Mouse (Mus musculus): ENCODE data around the gene Golm1. TPM values are rescaled to one million over a fixed set of nuclear protein-coding genes. Genes with fewer than 3 reads are reported as not detected.

Gene Golm1
- polyA plus RNA-seq, 1 experiment from 2014 or later, result 179 TPM

- WGBS, result 18% methylated on average over 11 of the region's 11 CpGs
- Histone ChIP-seq H3K4me3 (ENCODE audit: low read depth, low read length) (no peak overlapping the region), H3K4me1 (ENCODE audit: control insufficient read depth, insufficient read depth, low read length) (peaks cover 13% of the 10 kb centered on the region), H3K9ac (ENCODE audit: low read length) (no peak overlapping the region), H3K4me2 (no peak overlapping the region), H3K27ac (ENCODE audit: low read depth, low read length) (peak overlapping the region; percentile 20; the same call in 1 of the 2 replicates), H3K36me3 (ENCODE audit: control insufficient read depth, insufficient read depth, low read length) (peaks cover 34% of the 10 kb centered on the region), H3K27me3 (ENCODE audit: control insufficient read depth, insufficient read depth, low read length) (no peaks in the 10 kb centered on the region), H3K9me3 (ENCODE audit: control insufficient read depth, low read length) (no peaks in the 10 kb centered on the region)
- peak; percentile 65 for ATAC-seq (ENCODE audit: low FRiP score)
- peak; percentile 90 for DNase-seq (ENCODE audit: low spot score, missing footprints)
Measured at GRCm38 (mm10) chr13:59646674-59647244, 28.9 kb downstream of the Golm1 start.

GRCm38 (mm10) chr13:59645491-59645890, 30.1 kb downstream of the Golm1 start:
- Histone ChIP-seq H3K36me3 (ENCODE audit: control insufficient read depth, insufficient read depth, low read length) (peaks cover 34% of the 10 kb centered on the region), H3K9ac (ENCODE audit: low read length) (no peak overlapping the region), H3K27ac (ENCODE audit: low read depth, low read length) (no peak overlapping the region), H3K4me3 (ENCODE audit: low read depth, low read length) (no peak overlapping the region), H3K4me2 (no peak overlapping the region), H3K4me1 (ENCODE audit: control insufficient read depth, insufficient read depth, low read length) (peaks cover 13% of the 10 kb centered on the region), H3K9me3 (ENCODE audit: control insufficient read depth, low read length) (no peaks in the 10 kb centered on the region), H3K27me3 (ENCODE audit: control insufficient read depth, insufficient read depth, low read length) (no peaks in the 10 kb centered on the region)
- WGBS, result 92% methylated on average over 3 of the region's 3 CpGs
- ATAC-seq (ENCODE audit: low FRiP score) (no peak), DNase-seq (ENCODE audit: low spot score, missing footprints) (no peak)

DNA sequence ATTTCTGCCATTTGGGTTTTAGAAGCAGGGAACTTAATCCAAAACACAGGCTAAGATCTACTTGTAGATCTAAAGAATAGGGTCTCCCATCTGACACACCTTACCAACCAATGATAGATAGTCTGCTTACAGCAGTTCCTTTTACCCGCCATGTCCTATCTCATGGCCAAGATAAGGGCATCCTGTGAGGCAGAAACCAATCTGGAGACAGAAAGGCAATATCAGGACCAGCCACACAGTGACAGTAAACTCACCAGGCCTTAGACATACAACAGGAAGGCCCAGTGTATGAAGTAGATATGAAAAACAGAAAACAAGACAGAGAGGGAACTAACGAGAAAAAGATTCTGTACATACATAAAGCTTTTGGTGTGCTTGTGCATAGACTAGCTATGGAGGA, 32.8 kb downstream of the Golm1 start:
- Histone ChIP-seq H3K36me3 (ENCODE audit: control insufficient read depth, insufficient read depth, low read length) (peaks cover 26% of the 10 kb centered on the region), H3K4me3 (ENCODE audit: low read depth, low read length) (no peak overlapping the region), H3K27ac (ENCODE audit: low read depth, low read length) (no peak overlapping the region), H3K9me3 (ENCODE audit: control insufficient read depth, low read length) (no peaks in the 10 kb centered on the region), H3K4me2 (no peak overlapping the region), H3K27me3 (ENCODE audit: control insufficient read depth, insufficient read depth, low read length) (no peaks in the 10 kb centered on the region), H3K9ac (ENCODE audit: low read length) (no peak overlapping the region), H3K4me1 (ENCODE audit: control insufficient read depth, insufficient read depth, low read length) (peaks cover 13% of the 10 kb centered on the region)
- DNase-seq (ENCODE audit: low spot score, missing footprints), result no peak
- WGBS, result 89% methylated on average over 2 of the region's 2 CpGs
- ATAC-seq (ENCODE audit: low FRiP score), result no peak

- no peaks in the 10 kb centered on the region for H3K27me3 ChIP-seq (ENCODE audit: control insufficient read depth, insufficient read depth, low read length)
- no peaks in the 10 kb centered on the region for H3K4me1 ChIP-seq (ENCODE audit: control insufficient read depth, insufficient read depth, low read length)
- no peak for DNase-seq (ENCODE audit: low spot score, missing footprints)
- no peaks in the 10 kb centered on the region for H3K9me3 ChIP-seq (ENCODE audit: control insufficient read depth, low read length)
- no peak overlapping the region for H3K9ac ChIP-seq (ENCODE audit: low read length)
- no peak overlapping the region for H3K4me3 ChIP-seq (ENCODE audit: low read depth, low read length)
- no peak for ATAC-seq (ENCODE audit: low FRiP score)
- no peak overlapping the region for H3K27ac ChIP-seq (ENCODE audit: low read depth, low read length)
- WGBS, result 91% methylated on average over 6 of the region's 6 CpGs
- no peak overlapping the region for H3K4me2 ChIP-seq
- H3K36me3 ChIP-seq (ENCODE audit: control insufficient read depth, insufficient read depth, low read length), result peaks cover 31% of the 10 kb centered on the region
Measured at GRCm38 (mm10) chr13:59640178-59640440, 35.5 kb downstream of the Golm1 start.

- Histone ChIP-seq H3K27me3 (ENCODE audit: control insufficient read depth, insufficient read depth, low read length) (no peaks in the 10 kb centered on the region), H3K4me2 (no peak overlapping the region), H3K27ac (ENCODE audit: low read depth, low read length) (no peak overlapping the region), H3K36me3 (ENCODE audit: control insufficient read depth, insufficient read depth, low read length) (peaks cover 30% of the 10 kb centered on the region), H3K4me3 (ENCODE audit: low read depth, low read length) (no peak overlapping the region), H3K4me1 (ENCODE audit: control insufficient read depth, insufficient read depth, low read length) (no peaks in the 10 kb centered on the region), H3K9me3 (ENCODE audit: control insufficient read depth, low read length) (no peaks in the 10 kb centered on the region), H3K9ac (ENCODE audit: low read length) (no peak overlapping the region)
- 91% methylated on average over 16 of the region's 16 CpGs for WGBS
- ATAC-seq (ENCODE audit: low FRiP score) (no peak), DNase-seq (ENCODE audit: low spot score, missing footprints) (no peak)
Measured at GRCm38 (mm10) chr13:59639368-59640177, 36.0 kb downstream of the Golm1 start.

- Histone ChIP-seq H3K27ac (ENCODE audit: low read depth, low read length) (no peak overlapping the region), H3K27me3 (ENCODE audit: control insufficient read depth, insufficient read depth, low read length) (no peaks in the 10 kb centered on the region), H3K4me3 (ENCODE audit: low read depth, low read length) (no peak overlapping the region), H3K9me3 (ENCODE audit: control insufficient read depth, low read length) (no peaks in the 10 kb centered on the region), H3K9ac (ENCODE audit: low read length) (no peak overlapping the region), H3K4me1 (ENCODE audit: control insufficient read depth, insufficient read depth, low read length) (no peaks in the 10 kb centered on the region), H3K36me3 (ENCODE audit: control insufficient read depth, insufficient read depth, low read length) (peaks cover 43% of the 10 kb centered on the region), H3K4me2 (no peak overlapping the region)
- 95% methylated on average over 7 of the region's 7 CpGs for WGBS
- DNase-seq (ENCODE audit: low spot score, missing footprints) (no peak), ATAC-seq (ENCODE audit: low FRiP score) (no peak)
Measured at GRCm38 (mm10) chr13:59637800-59638199, 37.8 kb downstream of the Golm1 start.

DNA sequence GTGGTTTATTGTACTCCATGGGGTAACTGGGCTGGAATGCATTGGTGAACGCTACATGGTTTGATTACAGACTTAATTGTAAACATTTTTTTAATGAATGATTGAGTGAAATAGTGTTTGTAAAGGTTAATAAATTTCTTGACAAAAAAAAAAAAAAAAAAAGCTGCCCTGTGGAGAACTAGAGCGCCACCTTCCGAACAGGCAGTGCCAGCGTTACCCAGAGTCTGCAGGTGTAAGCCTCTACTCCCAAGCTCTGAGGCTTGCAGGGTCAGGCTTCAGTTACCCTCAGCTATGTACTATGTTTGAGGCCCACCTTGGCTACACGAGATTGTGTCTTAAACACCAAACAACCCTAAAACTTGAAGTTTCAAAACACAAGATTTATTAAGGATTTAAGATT, 41.0 kb downstream of the Golm1 start:
- H3K27me3 ChIP-seq (ENCODE audit: control insufficient read depth, insufficient read depth, low read length), result no peaks in the 10 kb centered on the region
- WGBS, result 78% methylated on average over 5 of the region's 5 CpGs
- ATAC-seq (ENCODE audit: low FRiP score) (no peak), DNase-seq (ENCODE audit: low spot score, missing footprints) (no peak)
- H3K4me3 ChIP-seq (ENCODE audit: low read depth, low read length), result no peak overlapping the region
- no peak overlapping the region for H3K4me2 ChIP-seq
- no peaks in the 10 kb centered on the region for H3K9me3 ChIP-seq (ENCODE audit: control insufficient read depth, low read length)
- H3K27ac ChIP-seq (ENCODE audit: low read depth, low read length), result no peak overlapping the region
- H3K4me1 ChIP-seq (ENCODE audit: control insufficient read depth, insufficient read depth, low read length), result no peaks in the 10 kb centered on the region
- no peak overlapping the region for H3K9ac ChIP-seq (ENCODE audit: low read length)
- H3K36me3 ChIP-seq (ENCODE audit: control insufficient read depth, insufficient read depth, low read length), result peaks cover 43% of the 10 kb centered on the region

DNA sequence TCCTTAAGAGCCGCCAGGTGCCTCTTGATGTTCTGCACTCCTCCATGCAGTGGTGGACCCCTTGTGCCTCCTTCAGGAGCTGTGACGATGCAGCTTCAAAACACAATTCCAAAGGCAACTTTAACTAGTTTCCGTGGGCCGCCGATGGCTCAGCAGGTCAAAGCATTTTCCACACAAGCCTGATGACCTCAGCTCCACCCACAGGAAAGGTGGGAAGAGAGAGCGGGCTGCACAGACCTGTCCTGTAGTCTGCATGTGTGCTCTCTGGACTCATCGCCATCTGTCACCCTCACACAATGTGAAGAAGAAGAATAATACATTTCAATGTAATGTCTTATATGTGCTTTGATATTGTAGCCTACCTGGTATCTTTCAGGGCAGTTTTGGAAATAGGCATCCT, 48.9 kb downstream of the Golm1 start:
- H3K36me3 ChIP-seq (ENCODE audit: control insufficient read depth, insufficient read depth, low read length), result peaks cover 20% of the 10 kb centered on the region
- no peaks in the 10 kb centered on the region for H3K27me3 ChIP-seq (ENCODE audit: control insufficient read depth, insufficient read depth, low read length)
- H3K27ac ChIP-seq (ENCODE audit: low read depth, low read length), result no peak overlapping the region
- no peak overlapping the region for H3K9ac ChIP-seq (ENCODE audit: low read length)
- H3K9me3 ChIP-seq (ENCODE audit: control insufficient read depth, low read length), result no peaks in the 10 kb centered on the region
- no peak for ATAC-seq (ENCODE audit: low FRiP score)
- H3K4me2 ChIP-seq, result no peak overlapping the region
- no peaks in the 10 kb centered on the region for H3K4me1 ChIP-seq (ENCODE audit: control insufficient read depth, insufficient read depth, low read length)
- 98% methylated on average over 7 of the region's 7 CpGs for WGBS
- H3K4me3 ChIP-seq (ENCODE audit: low read depth, low read length), result no peak overlapping the region
- no peak for DNase-seq (ENCODE audit: low spot score, missing footprints)

GRCm38 (mm10) chr13:59624903-59625302, 50.7 kb downstream of the Golm1 start:
- Histone ChIP-seq H3K4me2 (no peak overlapping the region), H3K4me3 (ENCODE audit: low read depth, low read length) (no peak overlapping the region), H3K27me3 (ENCODE audit: control insufficient read depth, insufficient read depth, low read length) (no peaks in the 10 kb centered on the region), H3K27ac (ENCODE audit: low read depth, low read length) (no peak overlapping the region), H3K36me3 (ENCODE audit: control insufficient read depth, insufficient read depth, low read length) (peaks cover 14% of the 10 kb centered on the region), H3K9ac (ENCODE audit: low read length) (no peak overlapping the region), H3K9me3 (ENCODE audit: control insufficient read depth, low read length) (no peaks in the 10 kb centered on the region), H3K4me1 (ENCODE audit: control insufficient read depth, insufficient read depth, low read length) (no peaks in the 10 kb centered on the region)
- 93% methylated on average over 5 of the region's 5 CpGs for WGBS
- DNase-seq (ENCODE audit: low spot score, missing footprints) (no peak), ATAC-seq (ENCODE audit: low FRiP score) (no peak)

All from midbrain, embryonic 11.5 days (tissue).